Mouse (Mus musculus): ENCODE data around the gene Limk1.

- TF ChIP-seq CTCF (IDR thresholded peaks at IDR 0.05; ENCODE audit: low read depth) (no peak), EP300 (IDR thresholded peaks at IDR 0.05; ENCODE audit: low read depth) (no peak)
These were observed 49.7 kb downstream of the Limk1 start for GRCm38 (mm10) chr5:134638461-134639268.
